Mouse (Mus musculus) heart, embryonic 11.5 days (tissue): ENCODE data around the gene Egfl7. TPM values are rescaled to one million over a fixed set of nuclear protein-coding genes. Genes with fewer than 3 reads are reported as not detected.

Experiments used
- ATAC-seq: fragments of 200-750 bp; cut with Nextera tagmentation; replicated peaks from 2 replicates; pipeline ENCODE4 v1.8.0; 2017; ENCODE audit warnings: moderate library complexity; ENCODE audit not compliant: insufficient number of reproducible peaks, low FRiP score, low TSS enrichment
- H3K27ac ChIP-seq: fragments of 300-500 bp; sonication (generic); 2 replicates; pipeline ENCODE4 v1.5.1; 2014; ENCODE audit warnings: mild to moderate bottlenecking, low read depth, low read length
- H3K27me3 ChIP-seq: fragments of 300-500 bp; sonication (generic); 2 replicates; pipeline ENCODE4 v1.6.1; 2014; ENCODE audit warnings: mild to moderate bottlenecking, low read length, mixed read lengths; ENCODE audit not compliant: control insufficient read depth, insufficient read depth
- H3K36me3 ChIP-seq: fragments of 300-500 bp; sonication (generic); 2 replicates; pipeline ENCODE4 v1.6.1; 2014; ENCODE audit warnings: mild to moderate bottlenecking, low read length, moderate library complexity, mixed read lengths; ENCODE audit not compliant: control insufficient read depth, insufficient read depth
- H3K4me1 ChIP-seq: fragments of 300-500 bp; sonication (generic); 2 replicates; pipeline ENCODE4 v1.6.1; 2014; ENCODE audit warnings: low read length; ENCODE audit not compliant: control insufficient read depth, insufficient read depth
- H3K4me2 ChIP-seq: fragments of 300-500 bp; sonication (generic); 2 replicates; pipeline ENCODE4 v1.6.1; 2014; ENCODE audit warnings: mild to moderate bottlenecking, moderate library complexity
- H3K4me3 ChIP-seq: fragments of 300-500 bp; sonication (generic); 2 replicates; pipeline ENCODE4 v1.5.1; 2014; ENCODE audit warnings: low read depth, low read length
- H3K9ac ChIP-seq: fragments of 300-500 bp; sonication (generic); 2 replicates; pipeline ENCODE4 v1.6.1; 2014; ENCODE audit warnings: mild to moderate bottlenecking, low read depth, low read length, moderate library complexity
- H3K9me3 ChIP-seq: fragments of 300-500 bp; sonication (generic); replicated peaks from 2 replicates; pipeline ENCODE4 v1.6.1; 2016; ENCODE audit warnings: low read length; ENCODE audit not compliant: control insufficient read depth
- WGBS: fragments of 180-500 bp; shearing (Covaris S2); extraction: QIAGEN DNeasy Blood & Tissue Kit; methylation state at CpG from one replicate; pipeline ENCODE4 v1.1.7; 2014; ENCODE audit not compliant: insufficient replicate concordance; 5-methylcytosine and 5-hydroxymethylcytosine counted together
- polyA plus RNA-seq: library from polyadenylated mRNA; unstranded; fragments of >200 nt; fragmentation: Nextera tagmentation; extraction: Ambion mirVana; gene quantifications from 2 replicates; pipeline ENCODE4 v1.2.1, GENCODE M21; 2014

Egfl7 gene
- 145 and 157 TPM in 2 replicates for polyA plus RNA-seq

- H3K27me3 ChIP-seq: no peaks in the 10 kb centered on the region; the same call in 1 of the 2 replicates
- no peaks in the 10 kb centered on the region for H3K9me3 ChIP-seq
- no peak within 1 kb of the TSS for H3K9ac ChIP-seq
- no peaks in the 10 kb centered on the region for H3K36me3 ChIP-seq
- no peak for ATAC-seq
- no peak within 1 kb of the TSS for H3K4me3 ChIP-seq
- 78% methylated on average over 1 of the region's 1 CpGs for WGBS
- H3K27ac ChIP-seq: peak within 1 kb of the TSS; percentile 80
- no peak within 1 kb of the TSS for H3K4me2 ChIP-seq
- peaks cover 28% of the 10 kb centered on the region for H3K4me1 ChIP-seq
These were observed at the start of gene Egfl7 for GRCm38 (mm10) chr2:26579714-26580113. Egfl7 (plus strand) TSS chr2:26580014.

GRCm38 (mm10) chr2:26531829-26532228 is 48.0 kb upstream of the Egfl7 start:
- H3K27ac ChIP-seq: no peak overlapping the region
- ATAC-seq: no peak
- no peak overlapping the region for H3K9ac ChIP-seq
- no peak overlapping the region for H3K4me3 ChIP-seq
- no peaks in the 10 kb centered on the region for H3K36me3 ChIP-seq
- no peaks in the 10 kb centered on the region for H3K9me3 ChIP-seq
- WGBS: 90% methylated on average over 6 of the region's 6 CpGs
- H3K4me1 ChIP-seq: peaks cover 2% of the 10 kb centered on the region; the same call in 1 of the 2 replicates
- H3K4me2 ChIP-seq: no peak overlapping the region
- no peaks in the 10 kb centered on the region for H3K27me3 ChIP-seq

GRCm38 (mm10) chr2:26533249-26533648 is 46.6 kb upstream of the Egfl7 start:
- no peaks in the 10 kb centered on the region for H3K9me3 ChIP-seq
- 50% methylated on average over 5 of the region's 5 CpGs for WGBS
- H3K4me1 ChIP-seq: no peaks in the 10 kb centered on the region
- H3K4me2 ChIP-seq: no peak overlapping the region
- no peaks in the 10 kb centered on the region for H3K27me3 ChIP-seq
- H3K9ac ChIP-seq: no peak overlapping the region
- H3K27ac ChIP-seq: no peak overlapping the region
- no peak overlapping the region for H3K4me3 ChIP-seq
- ATAC-seq: no peak; the same call in 1 of the 2 replicates
- H3K36me3 ChIP-seq: no peaks in the 10 kb centered on the region

- Histone ChIP-seq H3K36me3 (no peaks in the 10 kb centered on the region), H3K9me3 (no peaks in the 10 kb centered on the region), H3K9ac (no peak overlapping the region), H3K4me3 (no peak overlapping the region), H3K4me1 (no peaks in the 10 kb centered on the region), H3K4me2 (no peak overlapping the region), H3K27ac (no peak overlapping the region), H3K27me3 (no peaks in the 10 kb centered on the region)
- ATAC-seq: no peak
- 73% methylated on average over 3 of the region's 3 CpGs for WGBS
These were observed 45.7 kb upstream of the Egfl7 start for GRCm38 (mm10) chr2:26534161-26534560.

- Histone ChIP-seq H3K4me3 (no peak overlapping the region), H3K27me3 (no peaks in the 10 kb centered on the region), H3K27ac (no peak overlapping the region), H3K4me1 (no peaks in the 10 kb centered on the region), H3K9ac (no peak overlapping the region), H3K36me3 (no peaks in the 10 kb centered on the region), H3K9me3 (no peaks in the 10 kb centered on the region), H3K4me2 (no peak overlapping the region)
- 51% methylated on average over 2 of the region's 2 CpGs for WGBS
- ATAC-seq: no peak
These were observed 45.2 kb upstream of the Egfl7 start for GRCm38 (mm10) chr2:26534616-26535015.

- H3K27ac ChIP-seq: no peak overlapping the region
- H3K9me3 ChIP-seq: no peaks in the 10 kb centered on the region
- no peaks in the 10 kb centered on the region for H3K27me3 ChIP-seq
These were observed 44.2 kb upstream of the Egfl7 start for GRCm38 (mm10) chr2:26535517-26536045.

GRCm38 (mm10) chr2:26539516-26539915 is 40.3 kb upstream of the Egfl7 start:
- Histone ChIP-seq H3K9ac (no peak overlapping the region), H3K27ac (no peak overlapping the region), H3K27me3 (no peaks in the 10 kb centered on the region), H3K36me3 (no peaks in the 10 kb centered on the region), H3K4me2 (no peak overlapping the region), H3K9me3 (no peaks in the 10 kb centered on the region), H3K4me1 (peaks cover 9% of the 10 kb centered on the region), H3K4me3 (no peak overlapping the region)
- WGBS: 48% methylated on average over 2 of the region's 2 CpGs
- ATAC-seq: no peak

More at GRCm38 (mm10) chr2:26535517-26536045, 44.2 kb upstream of the Egfl7 start:
- Histone ChIP-seq H3K36me3 (no peaks in the 10 kb centered on the region), H3K4me1 (no peaks in the 10 kb centered on the region), H3K4me2 (no peak overlapping the region), H3K4me3 (no peak overlapping the region), H3K9ac (no peak overlapping the region)
- 60% methylated on average over 4 of the region's 4 CpGs for WGBS
- ATAC-seq: no peak

- Histone ChIP-seq H3K9ac (no peak overlapping the region), H3K27ac (no peak overlapping the region), H3K36me3 (no peaks in the 10 kb centered on the region), H3K27me3 (no peaks in the 10 kb centered on the region), H3K4me3 (no peak overlapping the region), H3K9me3 (no peaks in the 10 kb centered on the region), H3K4me1 (peaks cover 9% of the 10 kb centered on the region), H3K4me2 (no peak overlapping the region)
- no peak for ATAC-seq
- WGBS: 52% methylated on average over 7 of the region's 7 CpGs
These were observed 39.1 kb upstream of the Egfl7 start for GRCm38 (mm10) chr2:26540721-26541120.

GRCm38 (mm10) chr2:26541258-26541910 is 38.4 kb upstream of the Egfl7 start:
- H3K4me1 ChIP-seq: peaks cover 9% of the 10 kb centered on the region
- no peaks in the 10 kb centered on the region for H3K9me3 ChIP-seq
- no peak overlapping the region for H3K27ac ChIP-seq
- no peak for ATAC-seq
- no peak overlapping the region for H3K4me2 ChIP-seq
- WGBS: 43% methylated on average over 9 of the region's 9 CpGs
- no peak overlapping the region for H3K9ac ChIP-seq
- no peaks in the 10 kb centered on the region for H3K36me3 ChIP-seq
- no peaks in the 10 kb centered on the region for H3K27me3 ChIP-seq
- H3K4me3 ChIP-seq: no peak overlapping the region
